Mouse (Mus musculus): ENCODE results near the gene Nxf7. TPM values are rescaled to one million over a fixed set of nuclear protein-coding genes. Genes with fewer than 3 reads are reported as not detected.
"Not testable (repeated sequence)": the region's sequence is repeated elsewhere in the genome, so short reads cannot be mapped to it uniquely, and the experiment has no call there.

Nxf7 gene
- not detected in 2 replicates for polyA plus RNA-seq (2015; fragmentation: Nextera tagmentation; extraction: Ambion mirVana)

- Histone ChIP-seq H3K36me3 (no peaks in the 10 kb centered on the region), H3K27me3 (no peaks in the 10 kb centered on the region), H3K27ac (replicated peaks) (no peak within 1 kb of the TSS), H3K9ac (no peak within 1 kb of the TSS), H3K9me3 (no peaks in the 10 kb centered on the region), H3K4me2 (no peak within 1 kb of the TSS), H3K4me1 (replicated peaks) (no peaks in the 10 kb centered on the region), H3K4me3 (no peak within 1 kb of the TSS)
- WGBS: 88% methylated on average over 2 of the region's 2 CpGs
- no peak for ATAC-seq (ENCODE audit: low read depth)
Measured at GRCm38 (mm10) chrX:135598677-135599076, at the start of gene Nxf7. Gene Nxf7 (minus strand): TSS chrX:135598777.

- Histone ChIP-seq H3K4me3 (no peak within 1 kb of the TSS), H3K36me3 (no peaks in the 10 kb centered on the region), H3K9ac (no peak within 1 kb of the TSS), H3K27ac (replicated peaks) (no peak within 1 kb of the TSS), H3K4me2 (no peak within 1 kb of the TSS), H3K27me3 (no peaks in the 10 kb centered on the region; the same call in 1 of the 2 replicates), H3K9me3 (no peaks in the 10 kb centered on the region), H3K4me1 (replicated peaks) (no peaks in the 10 kb centered on the region)
- 88% methylated on average over 11 of the region's 11 CpGs for WGBS
- no peak for ATAC-seq (ENCODE audit: low read depth)
Measured at GRCm38 (mm10) chrX:135627605-135628004, 29.0 kb upstream of the Nxf7 start, which contains the start of gene Prame. Gene Prame (minus strand): TSS chrX:135627705.

GRCm38 (mm10) chrX:135601298-135602029 is 2.9 kb upstream of the Nxf7 start:
- H3K4me3 ChIP-seq; H3K4me2 ChIP-seq; H3K27me3 ChIP-seq; H3K9ac ChIP-seq; H3K4me1 ChIP-seq (replicated peaks); H3K36me3 ChIP-seq; H3K27ac ChIP-seq (replicated peaks); ATAC-seq (ENCODE audit: low read depth); H3K9me3 ChIP-seq: not testable (repeated sequence)
- 62% methylated on average over 3 of the region's 3 CpGs for WGBS

GRCm38 (mm10) chrX:135598096-135598495 is 481 bp downstream of the Nxf7 start:
- 87% methylated on average over 13 of the region's 13 CpGs for WGBS
- H3K27me3 ChIP-seq: no peaks in the 10 kb centered on the region
- no peak overlapping the region for H3K4me3 ChIP-seq
- H3K9me3 ChIP-seq: no peaks in the 10 kb centered on the region
- no peak overlapping the region for H3K27ac ChIP-seq (replicated peaks)
- no peak overlapping the region for H3K9ac ChIP-seq
- no peak overlapping the region for H3K4me2 ChIP-seq
- ATAC-seq (ENCODE audit: low read depth): no peak
- H3K36me3 ChIP-seq: no peaks in the 10 kb centered on the region
- H3K4me1 ChIP-seq (replicated peaks): no peaks in the 10 kb centered on the region

- H3K9me3 ChIP-seq: no peaks in the 10 kb centered on the region
- no peaks in the 10 kb centered on the region for H3K36me3 ChIP-seq
- no peak for ATAC-seq (ENCODE audit: low read depth)
- H3K27me3 ChIP-seq: no peaks in the 10 kb centered on the region; the same call in 1 of the 2 replicates
- no peak overlapping the region for H3K27ac ChIP-seq (replicated peaks)
- H3K4me3 ChIP-seq: no peak overlapping the region
- H3K9ac ChIP-seq: no peak overlapping the region
- no peak overlapping the region for H3K4me2 ChIP-seq
- H3K4me1 ChIP-seq (replicated peaks): no peaks in the 10 kb centered on the region
- 95% methylated on average over 1 of the region's 1 CpGs for WGBS
Measured at GRCm38 (mm10) chrX:135576412-135576811, 22.2 kb downstream of the Nxf7 start.

- not testable (repeated sequence) for H3K9me3 ChIP-seq; H3K27ac ChIP-seq (replicated peaks); ATAC-seq (ENCODE audit: low read depth); H3K4me3 ChIP-seq; H3K27me3 ChIP-seq; H3K9ac ChIP-seq; H3K36me3 ChIP-seq; H3K4me1 ChIP-seq (replicated peaks); H3K4me2 ChIP-seq
- 76% methylated on average over 9 of the region's 9 CpGs for WGBS
Measured at GRCm38 (mm10) chrX:135574958-135575628, 23.5 kb downstream of the Nxf7 start.

GRCm38 (mm10) chrX:135574261-135574957 is 24.2 kb downstream of the Nxf7 start:
- 26% methylated on average over 8 of the region's 8 CpGs for WGBS
- not testable (repeated sequence) for H3K36me3 ChIP-seq; H3K9me3 ChIP-seq; H3K4me3 ChIP-seq; H3K4me1 ChIP-seq (replicated peaks); ATAC-seq (ENCODE audit: low read depth); H3K27me3 ChIP-seq; H3K27ac ChIP-seq (replicated peaks); H3K4me2 ChIP-seq; H3K9ac ChIP-seq

GRCm38 (mm10) chrX:135569467-135569866 is 29.1 kb downstream of the Nxf7 start:
- H3K27ac ChIP-seq (replicated peaks); H3K36me3 ChIP-seq; H3K27me3 ChIP-seq; H3K4me1 ChIP-seq (replicated peaks); H3K9ac ChIP-seq; H3K4me2 ChIP-seq; H3K4me3 ChIP-seq; H3K9me3 ChIP-seq: not testable (repeated sequence)
- peak; percentile 75 for ATAC-seq (ENCODE audit: low read depth)
- WGBS: 47% methylated on average over 2 of the region's 2 CpGs

GRCm38 (mm10) chrX:135564934-135565333 is 33.6 kb downstream of the Nxf7 start:
- not testable (repeated sequence) for H3K9ac ChIP-seq; H3K36me3 ChIP-seq; H3K27me3 ChIP-seq; H3K4me3 ChIP-seq; H3K4me1 ChIP-seq (replicated peaks); H3K9me3 ChIP-seq; H3K4me2 ChIP-seq; ATAC-seq (ENCODE audit: low read depth); H3K27ac ChIP-seq (replicated peaks)
- WGBS: 57% methylated on average over 4 of the region's 4 CpGs

GRCm38 (mm10) chrX:135562841-135563240 is 35.7 kb downstream of the Nxf7 start:
- Histone ChIP-seq H3K36me3 (no peaks in the 10 kb centered on the region), H3K4me2 (no peak overlapping the region), H3K4me3 (no peak overlapping the region), H3K4me1 (replicated peaks) (no peaks in the 10 kb centered on the region), H3K9ac (no peak overlapping the region), H3K9me3 (no peaks in the 10 kb centered on the region), H3K27ac (replicated peaks) (no peak overlapping the region), H3K27me3 (no peaks in the 10 kb centered on the region)
- 67% methylated on average over 2 of the region's 2 CpGs for WGBS
- no peak for ATAC-seq (ENCODE audit: low read depth)

GRCm38 (mm10) chrX:135561693-135562092 is 36.9 kb downstream of the Nxf7 start:
- not testable (repeated sequence) for H3K4me2 ChIP-seq; H3K4me3 ChIP-seq; H3K9ac ChIP-seq; H3K36me3 ChIP-seq; H3K9me3 ChIP-seq; H3K4me1 ChIP-seq (replicated peaks); H3K27me3 ChIP-seq; ATAC-seq (ENCODE audit: low read depth); H3K27ac ChIP-seq (replicated peaks)
- 40% methylated on average over 2 of the region's 2 CpGs for WGBS

- not testable (repeated sequence) for H3K4me1 ChIP-seq (replicated peaks); H3K27ac ChIP-seq (replicated peaks); H3K9ac ChIP-seq; H3K4me3 ChIP-seq; H3K9me3 ChIP-seq; H3K27me3 ChIP-seq; H3K36me3 ChIP-seq; ATAC-seq (ENCODE audit: low read depth); H3K4me2 ChIP-seq
- WGBS: 29% methylated on average over 4 of the region's 4 CpGs
Measured at GRCm38 (mm10) chrX:135560933-135561332, 37.6 kb downstream of the Nxf7 start.

All from neural tube, embryonic 13.5 days (tissue).